Mouse (Mus musculus) layer of hippocampus, postnatal 10 days (tissue): ENCODE data around the gene Orm2. TPM values are rescaled to one million over a fixed set of nuclear protein-coding genes. Genes with fewer than 3 reads are reported as not detected.
A peak's percentile ranks its signal among the peaks of the same experiment; 100 is the strongest.

Source experiments
- DNase-seq, 2 experiments: peaks; one replicate each; pipeline ENCODE4 v3.0.0; 2021; ENCODE audit warnings: low spot score in 2 of 2
- long read RNA-seq: library from polyadenylated mRNA; stranded (forward); transcript quantifications from one replicate; pipeline ENCODE4 v2.0.0, GENCODE M21; 2023
- total RNA-seq, 2 experiments: library from RNA; stranded (reverse); gene quantifications; 2 replicates each; pipeline ENCODE4 v1.2.3; 2021

The Orm2 gene
- not detected for total RNA-seq
- long read RNA-seq: 0 reads

DNA sequence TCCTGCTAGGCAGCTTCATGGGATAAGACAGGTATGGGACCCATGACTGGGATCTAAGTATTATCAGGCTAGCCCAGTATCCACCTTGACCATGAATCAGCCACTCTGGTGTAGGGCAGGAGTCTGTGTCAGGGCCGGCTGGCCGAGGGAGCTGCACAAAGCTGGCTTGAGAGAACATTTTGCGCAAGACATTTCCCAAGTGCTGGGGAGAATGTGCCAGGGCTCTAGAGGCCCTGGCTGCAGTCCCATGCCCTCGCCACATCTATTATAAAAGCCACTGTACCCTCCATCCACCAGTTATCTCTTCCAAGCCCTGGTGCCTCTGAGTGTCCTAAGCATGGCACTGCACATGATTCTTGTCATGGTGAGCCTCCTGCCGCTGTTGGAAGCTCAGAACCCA lies at the start of gene Orm2:
TSS of gene Orm2 (plus strand) at position 300 of the 400 bp plus-strand sequence.
- DNase-seq: no peak

DNA sequence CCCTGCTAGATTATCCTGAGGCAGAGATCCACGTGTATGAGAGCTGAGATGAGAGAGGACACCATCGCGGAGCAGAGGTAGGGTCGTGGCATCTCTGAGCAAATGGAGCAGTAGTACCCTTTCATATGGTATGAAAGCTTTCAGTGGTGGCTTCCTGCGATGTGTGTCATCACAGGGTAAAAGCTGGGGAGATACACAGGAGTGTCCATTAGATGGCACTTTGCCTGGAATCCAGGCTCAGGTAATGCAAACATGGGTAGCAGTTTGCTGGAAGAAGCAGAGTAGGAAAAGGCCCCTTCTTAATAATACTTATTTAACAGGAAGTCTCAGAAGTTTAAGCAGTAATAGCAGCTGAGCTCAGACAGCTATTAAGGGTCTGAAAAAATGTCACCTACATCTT lies 48.2 kb upstream of the Orm2 start:
- DNase-seq: no peak

DNA sequence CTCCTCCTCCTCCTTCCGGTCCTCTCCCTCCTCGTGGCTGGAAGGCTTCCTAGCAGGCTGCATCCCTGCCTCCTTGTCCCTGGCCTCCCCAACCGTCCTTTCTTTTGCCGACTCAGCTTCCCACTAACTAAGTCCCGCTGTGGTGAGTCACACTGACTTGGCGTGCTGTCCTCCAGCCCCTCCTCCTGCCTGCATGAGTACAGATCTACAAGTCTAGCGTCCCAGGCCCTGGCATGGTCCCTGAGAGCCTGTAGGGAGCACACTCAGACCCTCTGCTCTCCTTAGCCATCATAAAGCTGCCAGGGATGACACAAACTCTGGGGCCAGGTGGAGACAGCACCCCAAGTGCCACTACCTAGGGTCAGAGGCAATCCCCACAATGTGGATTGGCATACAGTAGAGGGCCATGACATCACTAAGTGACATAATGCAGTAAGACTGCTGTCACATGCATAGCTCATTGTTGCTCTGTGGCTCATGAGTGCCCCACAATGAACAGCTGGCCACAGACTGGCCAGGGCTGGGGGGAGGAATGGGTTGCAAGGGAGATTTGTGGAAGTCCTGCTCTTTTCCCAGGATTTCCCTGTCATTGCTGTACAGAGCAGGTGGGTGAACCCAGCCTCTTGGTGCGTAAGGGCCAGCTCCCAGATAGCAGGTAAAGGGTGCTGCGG lies 46.0 kb upstream of the Orm2 start:
- no peak for DNase-seq

DNA sequence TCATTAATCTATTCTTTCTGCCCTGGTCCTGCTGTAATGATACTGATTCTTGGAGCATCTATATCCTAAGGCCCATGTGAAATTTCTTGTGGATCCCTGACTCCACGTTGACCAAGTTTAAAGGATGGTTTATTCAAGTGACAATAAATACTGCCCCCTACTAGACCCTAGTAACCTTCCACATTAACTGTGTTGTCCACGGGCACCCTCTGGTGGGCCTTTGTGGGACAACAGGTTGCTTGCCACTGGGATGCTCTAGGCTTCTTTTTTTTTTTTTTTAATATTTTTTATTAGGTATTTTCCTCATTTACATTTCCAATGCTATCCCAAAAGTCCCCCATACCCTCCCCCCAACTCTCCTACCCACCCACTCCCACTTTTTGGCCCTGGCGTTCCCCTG lies 42.7 kb upstream of the Orm2 start:
- DNase-seq: peak; percentile 77 to 79

DNA sequence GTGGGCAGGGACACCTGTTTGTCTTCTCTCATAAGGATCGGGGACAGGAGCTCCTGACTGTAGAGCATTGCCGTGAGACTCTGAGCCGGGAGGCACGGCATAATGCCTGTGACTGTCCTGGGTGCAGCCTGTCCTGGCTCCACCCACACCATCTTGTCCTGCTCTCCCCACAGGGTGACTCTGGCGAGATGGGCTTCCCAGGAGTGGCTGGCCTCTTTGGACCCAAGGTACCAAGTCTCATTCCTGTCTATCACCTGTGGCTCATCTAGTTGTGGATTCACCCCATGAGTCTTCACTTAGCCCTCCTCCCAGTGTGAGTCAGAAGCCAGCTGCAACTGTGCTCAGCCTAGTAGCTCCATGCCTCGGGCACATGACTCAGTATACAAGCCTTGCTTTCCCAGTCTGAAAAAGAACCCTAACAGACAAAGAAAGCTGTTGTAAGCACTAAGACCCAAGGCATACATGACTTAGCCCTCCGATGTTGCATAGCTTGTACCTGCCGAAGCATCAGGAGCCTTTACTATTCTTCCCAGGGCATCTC lies 38.9 kb upstream of the Orm2 start:
- no peak for DNase-seq

DNA sequence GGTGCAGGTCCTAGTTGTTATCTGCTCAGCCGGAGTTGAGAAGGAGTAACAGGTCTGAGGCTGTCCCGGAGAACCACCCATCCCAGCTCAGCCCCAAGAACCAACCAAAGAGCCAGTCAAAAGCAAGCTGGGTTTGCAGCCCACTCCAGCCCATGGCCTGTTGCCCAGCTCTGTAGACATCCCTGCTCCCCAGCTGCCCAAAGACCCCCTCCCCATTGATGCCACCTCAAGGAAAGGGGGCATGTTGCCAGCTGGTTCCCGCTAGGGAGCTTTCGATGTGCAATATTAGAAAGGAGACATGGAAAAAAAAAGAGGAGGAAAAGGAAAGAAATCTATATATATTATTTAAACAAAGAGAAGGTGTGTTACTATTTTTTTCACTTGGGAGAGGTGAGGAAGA lies 28.8 kb upstream of the Orm2 start:
- DNase-seq: no peak

DNA sequence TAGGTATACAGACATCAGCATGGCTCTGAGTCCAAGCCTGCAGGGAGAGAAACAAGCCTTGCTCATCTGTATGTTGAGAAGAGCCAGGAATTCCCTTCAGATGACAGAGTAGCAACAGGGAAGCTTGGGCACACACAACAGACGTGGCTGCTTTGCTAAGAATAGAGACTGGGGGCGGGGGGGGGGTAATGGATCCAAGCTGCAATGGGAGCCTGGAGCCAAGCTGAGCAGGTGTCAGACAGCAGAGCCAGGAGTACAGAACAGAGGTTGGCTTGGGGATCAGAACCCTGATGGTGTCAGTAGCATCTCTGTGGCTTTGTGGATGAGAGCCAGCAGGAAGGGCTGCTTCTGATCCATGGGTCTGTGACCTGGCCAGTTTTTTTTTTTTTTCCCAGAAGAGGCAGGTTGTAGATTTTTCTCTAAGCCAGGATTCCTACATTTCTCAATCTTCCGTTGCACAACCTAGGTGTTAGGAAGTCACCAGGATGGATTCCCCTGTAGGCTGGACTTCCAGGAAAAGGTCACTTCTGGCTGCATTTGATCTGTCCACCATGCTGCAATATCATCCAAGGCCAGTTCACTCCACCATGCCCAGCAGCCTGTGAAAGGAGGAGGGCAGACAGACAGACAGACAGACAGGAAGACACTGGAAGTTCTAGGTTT lies 23.7 kb upstream of the Orm2 start:
- no peak for DNase-seq

DNA sequence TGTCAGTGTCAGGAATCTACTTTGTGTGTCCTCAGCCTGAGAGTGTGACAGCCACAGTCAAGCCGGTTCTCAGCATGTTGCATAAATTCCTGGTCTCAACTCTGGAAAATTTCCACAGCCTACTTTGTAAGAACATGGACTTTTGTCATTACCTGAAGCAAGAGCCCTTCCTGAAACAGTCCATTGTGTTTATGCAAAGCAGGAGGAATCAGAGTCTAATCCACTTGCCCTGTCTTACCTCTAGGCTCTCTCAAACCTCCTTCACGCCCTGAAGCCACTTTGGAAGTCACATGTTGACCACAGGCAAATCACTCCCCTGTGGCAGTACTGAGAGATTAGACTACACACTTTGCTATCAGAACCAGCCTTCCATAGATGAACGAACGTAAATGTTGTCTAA lies 19.8 kb upstream of the Orm2 start:
- DNase-seq: no peak

DNA sequence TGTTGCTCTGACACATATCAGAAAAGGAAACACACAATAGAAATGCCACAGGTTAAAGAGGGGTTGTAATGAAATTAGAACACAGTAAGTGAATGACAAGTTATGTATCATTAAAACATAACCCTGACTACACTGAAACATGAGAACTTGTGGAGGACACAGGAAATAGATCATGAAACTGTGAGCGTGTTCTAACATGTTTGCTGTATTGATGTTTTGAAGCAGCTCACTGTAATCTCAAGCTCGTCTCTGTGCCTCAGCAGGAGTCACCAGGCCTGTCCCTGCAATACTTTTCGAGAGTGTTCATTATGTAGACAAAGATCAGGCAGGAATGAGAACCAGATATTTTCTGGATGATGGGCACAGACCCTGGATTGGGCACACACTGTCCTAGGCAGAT lies 18.6 kb upstream of the Orm2 start:
- no peak for DNase-seq

DNA sequence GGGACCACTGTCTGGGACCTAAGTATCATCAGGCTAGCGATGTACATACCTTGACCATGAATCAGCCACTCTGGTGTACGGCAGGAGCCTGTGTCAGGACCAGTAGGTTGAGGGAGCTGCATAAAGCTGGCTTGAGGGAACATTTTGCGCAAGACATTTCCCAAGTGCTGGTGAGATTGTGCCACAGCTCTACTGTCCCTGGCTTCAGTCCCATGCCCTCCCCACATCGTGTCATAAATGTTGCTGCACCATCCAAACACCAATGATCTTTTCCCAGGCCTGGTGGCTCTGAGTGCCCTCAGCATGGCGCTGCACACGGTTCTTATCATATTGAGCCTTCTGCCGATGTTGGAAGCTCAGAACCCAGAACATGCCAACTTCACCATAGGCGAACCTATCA lies 18.0 kb upstream of the Orm2 start, which contains the start of gene Orm1:
TSS of gene Orm1 (plus strand) at position 266 of the 400 bp plus-strand sequence.
- DNase-seq: no peak

DNA sequence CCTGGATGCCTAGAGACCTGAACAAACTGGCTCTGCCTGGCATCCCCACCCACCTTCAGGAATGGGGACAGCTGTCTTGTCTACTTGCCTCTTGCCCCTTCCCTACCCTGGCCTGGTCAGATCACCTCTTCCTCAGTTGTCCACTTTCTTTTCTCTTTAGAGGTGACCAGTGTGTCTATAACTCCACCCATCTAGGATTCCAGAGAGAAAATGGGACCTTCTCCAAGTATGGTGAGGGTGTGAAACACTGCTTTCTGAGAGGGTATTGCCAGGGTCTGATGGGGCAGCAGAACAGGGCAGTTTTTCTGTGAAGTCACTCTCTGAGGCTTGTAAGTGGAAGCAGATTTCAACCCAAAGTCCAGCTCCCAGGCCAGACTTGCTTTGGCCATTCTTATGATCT lies 17.0 kb upstream of the Orm2 start:
- DNase-seq: no peak

DNA sequence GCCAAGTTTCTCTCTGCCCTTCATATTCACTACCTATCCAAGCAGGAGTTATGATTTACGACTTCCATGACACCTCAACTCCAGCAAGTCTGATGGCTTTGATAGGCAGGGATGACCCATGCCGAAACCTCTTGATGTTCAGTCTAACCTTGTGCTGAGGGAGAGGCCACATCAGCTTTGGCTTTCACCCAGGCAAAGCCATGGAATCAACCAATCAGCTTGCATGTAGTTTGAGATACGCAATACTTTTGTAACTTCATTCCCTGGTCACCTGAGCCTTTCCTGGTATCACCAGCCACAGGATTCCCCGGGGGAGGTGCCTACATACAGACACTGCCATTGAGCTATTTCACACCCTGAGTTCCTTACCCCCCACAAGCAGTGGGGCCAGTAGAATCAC lies 15.6 kb upstream of the Orm2 start:
- no peak for DNase-seq

DNA sequence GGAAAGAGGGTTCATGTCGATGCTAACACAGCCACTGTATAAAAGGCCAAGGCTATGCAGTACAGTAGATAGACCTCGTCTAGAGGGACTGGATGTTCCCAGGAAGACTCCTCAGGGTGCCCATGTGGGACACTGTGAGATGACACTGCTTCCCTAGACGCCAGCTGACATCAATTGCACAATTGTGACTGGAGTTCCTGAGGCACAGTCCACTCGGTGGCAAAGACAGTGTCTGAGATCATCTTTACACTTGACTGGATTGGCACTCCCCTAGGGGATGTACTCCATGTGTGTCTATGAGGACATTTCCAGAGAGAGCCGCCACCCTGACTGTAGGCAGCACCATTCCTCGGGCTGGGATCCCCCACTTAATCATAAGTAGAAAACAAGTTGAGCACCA lies 13.7 kb upstream of the Orm2 start:
- no peak for DNase-seq

DNA sequence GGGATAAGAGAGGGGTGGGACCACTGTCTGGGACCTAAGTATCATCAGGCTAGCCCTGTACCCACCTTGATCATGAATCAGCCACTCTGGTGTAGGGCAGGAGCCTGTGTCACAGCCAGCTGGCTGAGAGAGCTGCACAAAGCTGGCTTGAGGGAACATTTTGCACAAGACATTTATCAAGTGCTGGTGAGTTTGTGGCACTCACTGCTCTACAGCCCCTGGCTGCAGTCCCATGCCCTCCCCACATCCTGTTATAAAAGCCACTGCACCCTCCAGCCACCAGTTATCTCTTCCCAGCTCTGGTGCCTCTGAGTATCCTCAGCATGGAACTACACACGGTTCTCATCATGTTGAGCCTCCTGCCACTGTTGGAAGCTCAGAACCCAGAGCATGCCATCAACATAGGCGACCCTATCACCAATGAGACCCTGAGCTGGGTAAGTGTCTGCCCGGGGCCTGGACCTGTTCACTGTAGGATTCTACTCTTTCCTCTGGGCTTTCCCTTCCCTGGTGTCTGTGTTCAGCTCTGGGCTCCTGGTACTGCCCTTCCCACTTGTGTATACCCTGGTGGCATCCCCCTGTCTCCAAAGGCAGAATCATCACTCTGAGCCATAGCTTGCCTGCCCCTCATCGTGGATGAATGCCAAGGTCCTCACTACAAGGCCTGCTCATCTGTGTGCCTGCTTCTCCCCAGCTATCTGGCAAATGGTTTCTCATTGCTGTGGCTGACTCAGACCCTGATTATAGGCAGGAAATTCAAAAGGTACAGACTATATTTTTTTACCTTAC lies 6.2 kb upstream of the Orm2 start, which contains the start of gene Orm3:
TSS of gene Orm3 (plus strand) at position 286 of the 789 bp plus-strand sequence.
- DNase-seq: no peak

DNA sequence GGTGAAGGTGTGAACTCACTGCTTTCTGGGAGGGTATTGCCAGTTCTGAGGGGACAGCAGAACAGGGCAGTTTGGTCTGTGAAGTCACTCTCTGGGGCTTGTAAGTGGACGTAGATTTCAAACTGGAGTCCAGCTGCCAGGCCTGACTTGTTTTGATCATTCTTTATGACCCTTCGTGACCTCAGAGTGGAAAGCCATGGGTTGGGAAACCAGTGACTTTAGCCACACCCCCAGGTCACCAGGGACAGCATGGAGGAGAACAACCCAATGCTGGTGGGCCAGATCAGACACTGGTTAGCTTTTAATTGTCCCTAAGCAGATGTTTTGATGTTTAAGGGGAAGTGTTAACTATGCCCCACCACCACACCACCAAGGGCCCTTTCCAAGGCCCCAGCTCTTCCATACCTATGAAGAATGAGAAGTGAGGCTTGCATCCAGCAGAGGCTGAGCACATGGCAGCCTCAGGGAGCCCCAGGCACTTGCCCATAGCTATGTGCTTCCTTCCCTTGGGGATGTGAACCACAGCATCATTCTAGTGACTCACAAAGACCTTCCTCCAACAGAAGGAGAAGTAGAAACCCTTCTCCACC lies 5.2 kb upstream of the Orm2 start:
- DNase-seq: no peak

DNA sequence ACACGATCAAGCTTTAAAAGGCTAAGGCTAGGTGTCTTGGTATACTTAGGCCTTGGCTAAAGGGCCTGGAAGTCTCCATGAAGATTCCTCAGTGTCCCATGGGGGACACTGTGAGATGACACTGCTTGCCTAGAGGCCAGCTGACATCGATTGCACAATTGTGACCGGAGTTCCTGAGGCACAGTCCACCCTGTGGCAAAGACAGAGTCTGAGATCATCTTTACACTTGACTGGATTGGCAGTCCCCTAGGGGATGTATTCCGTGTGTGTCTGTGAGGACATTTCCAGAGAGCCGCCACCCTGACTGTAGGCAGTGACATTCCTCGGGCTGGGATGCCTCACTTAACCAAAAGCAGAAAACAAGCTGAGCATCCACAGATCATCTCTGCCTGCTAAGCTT lies 2.4 kb upstream of the Orm2 start:
- DNase-seq: no peak

DNA sequence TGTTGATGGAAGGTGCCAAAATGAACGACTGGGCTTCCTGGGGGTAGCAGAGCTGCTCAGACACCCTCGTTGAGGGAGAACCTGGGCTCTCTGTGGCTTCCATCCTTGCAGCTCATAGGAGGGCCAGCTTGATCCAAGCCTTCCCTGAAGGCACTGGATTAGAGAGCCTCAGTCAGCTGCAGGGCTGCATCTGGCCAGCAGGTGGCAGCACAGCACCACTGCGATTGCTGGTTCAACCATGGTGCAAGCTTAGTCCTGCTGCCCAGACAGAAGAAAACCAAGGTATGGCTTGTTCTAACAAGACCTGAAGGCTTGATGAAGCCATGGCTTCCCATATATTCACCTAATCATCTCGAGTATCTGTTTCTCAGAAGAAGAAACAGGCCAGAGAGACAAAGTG lies 6.3 kb downstream of the Orm2 start:
- DNase-seq: peak; percentile 94 to 96

DNA sequence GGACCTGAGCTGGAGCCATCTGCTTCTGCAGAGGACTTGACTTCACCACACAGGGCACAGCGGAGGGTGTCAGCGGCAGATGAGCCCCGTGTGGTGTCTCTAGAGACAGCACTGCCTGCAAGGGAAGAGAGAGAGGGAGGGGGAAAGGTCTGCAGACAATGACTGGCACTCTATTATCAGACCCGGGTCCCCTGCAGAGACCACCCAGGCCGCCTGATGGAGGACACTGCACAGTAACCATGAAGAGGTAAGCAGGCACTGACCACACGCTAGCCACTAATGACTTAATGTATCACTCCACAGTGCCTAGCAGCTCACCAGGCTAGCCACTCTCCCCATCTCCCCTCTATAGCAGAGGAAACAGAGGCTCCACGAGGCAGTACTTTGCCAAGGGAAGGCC lies 8.6 kb downstream of the Orm2 start:
- no peak for DNase-seq

DNA sequence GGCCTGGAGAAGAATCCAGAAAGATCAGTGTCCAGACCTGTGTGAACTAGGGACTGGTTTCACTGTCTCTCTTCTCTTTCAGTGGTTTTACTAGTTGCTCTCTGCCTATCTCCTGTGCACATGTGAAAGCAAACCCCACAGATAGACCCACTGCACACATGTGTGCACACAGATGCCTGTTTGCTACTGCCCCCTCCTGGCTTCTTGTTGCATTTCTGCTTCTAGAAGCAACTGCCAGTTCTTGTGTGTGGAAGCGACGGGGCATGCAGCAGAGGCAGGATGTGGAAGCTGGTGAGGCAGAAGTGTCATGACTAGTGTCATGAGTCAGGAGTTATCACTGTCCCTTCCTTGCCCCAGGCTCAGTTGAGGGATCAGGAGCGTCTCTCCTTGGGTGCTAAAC lies 9.6 kb downstream of the Orm2 start:
- peak; percentile 47 to 49 for DNase-seq

DNA sequence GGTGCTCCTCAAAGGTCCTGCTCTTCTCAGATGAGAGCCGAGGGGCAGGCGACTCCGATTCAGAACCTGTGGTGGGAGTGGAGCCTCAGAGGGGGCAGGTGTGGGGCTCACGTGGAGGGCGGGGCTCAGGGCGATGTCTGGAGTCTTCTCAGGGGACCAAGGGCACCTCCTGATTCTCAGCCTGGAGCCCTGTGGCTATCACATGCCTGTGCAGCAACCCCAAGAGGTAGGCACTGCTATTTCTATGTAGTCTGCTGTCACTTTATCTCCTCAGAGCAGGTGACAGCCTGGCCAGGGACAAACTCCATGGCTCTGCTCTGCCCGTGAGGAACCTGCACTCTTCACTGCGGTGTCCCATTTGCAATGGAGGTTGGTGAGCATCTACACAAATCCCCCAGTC lies 11.2 kb downstream of the Orm2 start:
- DNase-seq: no peak

DNA sequence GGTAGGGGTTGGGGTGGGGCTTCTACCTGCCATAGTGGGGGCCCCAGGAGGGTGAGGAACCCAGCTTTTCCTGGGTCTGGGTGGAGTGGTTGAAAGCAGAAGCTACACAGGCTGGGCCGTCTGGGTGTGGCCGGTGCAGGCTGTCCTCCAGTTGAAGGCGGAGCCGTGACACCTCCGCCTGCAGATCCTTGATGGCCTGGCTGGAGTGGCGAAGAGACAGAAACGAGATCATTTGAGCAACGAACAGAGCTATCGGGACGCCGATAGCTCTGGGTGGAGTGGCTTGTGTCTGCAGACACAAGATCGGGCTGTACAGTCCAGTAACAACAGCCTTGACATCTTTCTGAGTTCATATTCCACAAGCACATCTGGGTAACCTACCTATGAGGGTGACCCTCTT lies 12.1 kb downstream of the Orm2 start:
- DNase-seq: no peak

DNA sequence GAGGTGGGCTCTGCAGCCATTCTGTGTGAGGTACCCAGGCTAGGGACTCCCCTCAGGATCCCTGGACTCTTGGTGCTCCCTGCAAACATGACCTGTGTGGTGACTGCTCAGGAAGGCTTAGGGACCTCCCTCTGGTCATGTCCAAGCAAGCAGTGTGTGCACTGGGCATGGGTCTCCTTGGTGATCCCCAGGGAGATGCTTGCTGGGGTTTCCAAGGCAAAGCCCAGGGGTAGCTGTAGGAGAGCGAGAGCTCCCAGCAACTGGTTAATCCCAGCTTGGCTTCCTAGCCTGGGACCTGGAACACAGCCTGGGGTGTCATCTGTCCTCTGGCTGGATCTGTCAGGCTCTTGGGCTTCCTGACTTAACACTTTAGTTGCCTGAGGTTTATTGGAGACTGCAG lies 13.1 kb downstream of the Orm2 start:
- DNase-seq: peak; percentile 71 to 75
